Mouse (Mus musculus) MN1 (cell line): ENCODE results near the gene Tln1.
"Not testable (repeated sequence)": the region's sequence is repeated elsewhere in the genome, so short reads cannot be mapped to it uniquely, and the experiment has no call there.

Source experiments
- DNase-seq: peaks from one replicate; pipeline ENCODE4 v3.0.0-alpha.2; 2016; ENCODE audit warnings: low spot score

Tln1 gene

DNA sequence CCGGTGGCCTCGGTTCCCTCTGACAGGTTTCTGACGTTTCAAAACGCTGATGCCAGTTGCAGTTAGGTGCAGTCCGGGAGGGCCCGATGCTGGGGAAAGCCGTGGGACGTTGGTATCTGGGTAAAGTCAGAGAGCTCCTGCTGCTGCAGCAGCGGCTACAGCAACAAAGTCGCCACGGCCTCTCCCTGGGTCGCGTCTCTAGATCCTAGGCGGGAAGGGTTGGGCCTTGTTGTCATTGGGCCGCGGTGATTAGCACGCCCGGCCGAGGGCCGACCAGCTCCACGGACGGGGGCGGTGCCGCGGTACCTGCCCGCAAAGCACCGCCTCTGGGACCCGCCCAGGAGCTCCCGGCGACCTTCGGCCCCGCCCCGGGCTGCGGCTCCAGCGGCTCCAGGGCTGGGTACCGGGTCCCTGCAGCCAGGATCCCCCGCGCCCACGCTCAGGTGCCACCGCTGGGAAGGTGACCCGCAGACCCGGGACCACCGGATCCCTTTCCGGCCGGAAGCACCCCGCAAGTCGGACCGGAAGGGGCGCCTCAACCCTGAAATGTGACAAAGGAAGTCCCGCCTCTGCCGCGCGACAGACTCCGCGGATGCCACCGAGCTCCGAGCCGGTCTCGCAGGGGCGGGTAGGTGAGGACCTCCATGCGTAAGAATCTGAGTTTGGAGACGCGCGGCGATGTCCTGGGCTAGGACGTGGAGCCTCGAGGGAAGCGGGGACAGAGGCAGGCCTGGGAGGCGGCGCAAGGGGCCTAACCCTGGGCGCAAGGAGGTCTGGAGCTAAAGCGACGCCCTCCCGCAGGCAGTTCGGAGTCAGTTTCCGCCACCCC is 16.1 kb upstream of the Tln1 start, which contains the start of the genes Rgp1 and Gba2:
Gene Rgp1 (plus strand): TSS at position 340 of the 829 bp plus-strand sequence.
Gene Gba2 (minus strand): TSS at position 498 of the 829 bp plus-strand sequence.
- peak; percentile 81 for DNase-seq

DNA sequence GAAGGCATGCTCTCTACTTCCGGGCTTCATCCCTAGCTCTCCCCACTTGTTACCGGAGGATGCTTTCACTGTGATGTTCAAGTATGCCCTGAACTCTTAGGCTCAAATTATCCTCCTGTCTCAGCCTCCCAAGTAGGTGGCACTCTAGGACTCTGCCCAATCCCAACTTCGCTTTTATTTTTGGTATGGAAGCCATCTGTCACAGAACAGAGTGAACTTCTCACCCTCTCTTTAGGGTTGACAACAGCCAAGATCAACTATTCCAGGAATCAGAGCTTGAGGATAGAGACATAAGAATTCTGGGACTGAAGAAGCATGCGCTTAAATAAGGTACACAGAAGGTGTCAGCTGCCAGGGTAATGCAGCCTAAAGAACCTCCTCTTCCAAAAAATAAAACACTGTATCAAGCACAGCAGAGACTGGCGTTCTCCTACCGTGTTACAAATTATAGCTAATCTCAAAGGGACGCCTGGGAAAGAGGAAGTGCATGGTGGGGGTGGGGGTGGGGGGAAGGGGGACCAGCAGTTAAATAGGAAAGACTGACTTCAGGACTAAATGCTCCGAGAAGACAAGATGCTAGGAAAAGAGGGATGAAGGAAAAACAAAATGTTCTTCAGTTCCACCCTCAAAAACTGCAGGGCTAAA is 14.9 kb upstream of the Tln1 start:
- no peak for DNase-seq

DNA sequence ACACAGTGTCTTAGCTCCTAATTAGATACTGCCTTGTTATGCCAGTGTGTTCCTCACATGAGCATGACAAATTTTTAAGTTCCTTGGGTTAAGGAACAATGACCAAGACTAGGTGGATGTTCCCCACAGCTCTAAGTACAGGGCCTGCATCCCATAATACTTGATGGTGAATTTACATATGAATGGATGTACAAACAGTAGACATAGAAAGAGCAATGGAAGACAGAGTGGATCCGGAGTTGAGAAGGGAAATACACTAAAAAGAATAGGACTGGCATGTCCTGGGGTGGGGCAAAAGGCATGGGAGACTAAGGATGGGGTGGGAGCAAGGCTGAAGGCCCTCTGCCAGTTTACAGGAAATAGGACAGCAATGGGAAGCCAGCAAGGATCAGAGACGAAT is 12.9 kb upstream of the Tln1 start:
- DNase-seq = no peak

DNA sequence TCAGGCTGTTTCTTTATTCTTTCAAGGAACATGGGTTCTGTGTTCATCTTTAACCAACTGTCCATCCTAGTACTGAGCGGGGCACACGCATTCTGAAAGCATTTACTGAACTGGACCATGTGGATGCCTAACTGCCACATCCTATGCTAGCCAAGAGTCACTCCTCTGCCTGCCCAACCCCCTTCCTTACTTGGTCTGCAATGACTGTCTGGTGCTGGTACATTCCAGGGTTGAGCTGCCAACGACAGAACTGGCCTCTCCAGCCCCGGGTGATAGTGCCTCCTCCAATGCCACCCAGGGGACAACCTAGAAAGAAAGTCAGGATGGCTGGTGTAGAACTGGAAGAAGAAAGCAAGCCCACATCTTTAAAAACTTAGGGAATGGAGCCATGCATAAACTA is 11.1 kb upstream of the Tln1 start:
- DNase-seq = no peak

DNA sequence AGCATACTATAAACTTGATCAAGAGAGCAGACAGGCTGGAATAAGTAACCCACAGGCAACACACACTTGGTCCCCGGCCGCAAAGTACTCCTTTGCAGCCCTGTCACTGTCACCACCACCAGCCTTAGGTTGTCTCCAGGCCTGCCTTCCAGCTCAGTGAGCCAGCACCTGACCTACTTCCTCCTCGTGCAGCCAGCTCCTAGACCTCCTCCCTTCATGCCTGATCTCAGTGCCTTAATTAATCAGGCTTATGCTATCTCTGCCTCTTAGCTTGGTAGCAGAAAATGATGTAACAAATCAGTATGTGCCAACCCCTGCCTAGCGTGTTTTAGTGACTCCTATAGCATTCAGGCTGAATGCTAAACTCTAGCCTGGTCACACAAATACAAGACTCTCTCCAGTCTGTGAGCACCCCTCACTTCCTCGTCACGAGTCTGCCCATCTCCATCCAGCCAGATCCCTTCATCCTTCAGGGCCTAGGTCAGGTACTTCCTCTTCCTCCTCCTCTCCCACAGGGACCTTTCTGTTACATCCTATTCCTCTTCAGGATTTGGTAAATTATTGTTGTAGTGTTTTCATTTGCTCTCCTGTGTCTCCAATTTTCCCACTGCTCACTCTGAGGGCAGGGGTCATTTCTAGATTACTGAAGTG is 9.0 kb upstream of the Tln1 start:
- DNase-seq = no peak

- no peak for DNase-seq
These were observed 4.6 kb upstream of the Tln1 start for GRCm38 (mm10) chr4:43567140-43567539.

DNA sequence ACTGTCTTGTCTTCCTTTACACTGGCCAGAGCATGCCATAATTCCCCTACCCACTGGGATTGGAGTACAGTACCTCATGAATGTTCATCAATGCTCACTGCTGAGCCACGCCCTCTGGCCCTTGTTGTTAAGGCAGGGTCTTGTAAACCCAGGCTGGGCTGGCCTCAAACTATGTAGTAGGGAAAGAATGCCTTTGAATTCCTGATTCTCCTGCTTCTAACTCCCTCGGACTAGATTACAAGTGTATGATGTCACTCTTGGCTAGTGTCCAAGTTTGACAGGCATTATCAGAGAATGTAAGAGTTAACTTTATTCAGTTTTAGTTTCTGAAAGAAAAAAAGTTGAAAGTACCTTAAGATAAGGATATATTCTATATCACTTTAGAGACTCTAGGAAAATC is 1.7 kb upstream of the Tln1 start:
- DNase-seq = peak; percentile 38

- no peak for DNase-seq
These were observed 1.0 kb upstream of the Tln1 start for GRCm38 (mm10) chr4:43563601-43563875.

GRCm38 (mm10) chr4:43562769-43563600 is 494 bp upstream of the Tln1 start:
- peak; percentile 30 for DNase-seq

DNA sequence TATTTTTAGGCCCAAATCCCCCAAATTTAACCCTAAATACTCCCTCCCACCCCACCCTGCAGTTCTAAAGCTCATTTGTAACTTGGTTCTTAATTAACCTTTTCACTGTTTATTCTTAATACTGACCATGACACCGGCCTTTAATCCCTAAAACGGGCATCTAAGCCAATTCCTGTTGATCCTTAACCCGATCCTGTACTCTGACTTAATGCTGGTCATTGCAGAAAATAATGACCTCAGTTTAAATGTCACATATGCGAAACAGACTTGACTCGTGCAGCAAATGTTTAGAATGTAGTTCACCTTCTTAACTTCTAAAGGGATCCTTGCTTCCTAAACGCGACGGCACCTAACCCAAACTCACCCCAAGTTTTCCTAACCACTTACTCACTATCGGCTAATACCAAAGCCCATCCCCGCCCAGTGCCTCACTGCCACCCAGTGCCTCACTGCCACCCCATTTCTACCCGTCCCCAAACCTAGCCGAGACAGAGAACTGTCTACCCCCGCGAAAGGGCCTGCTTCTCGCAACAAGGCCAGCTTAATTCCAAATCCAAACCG is 975 bp downstream of the Tln1 start:
- DNase-seq = no peak

- DNase-seq = no peak
These were observed 1.5 kb downstream of the Tln1 start for GRCm38 (mm10) chr4:43560976-43561375.

DNA sequence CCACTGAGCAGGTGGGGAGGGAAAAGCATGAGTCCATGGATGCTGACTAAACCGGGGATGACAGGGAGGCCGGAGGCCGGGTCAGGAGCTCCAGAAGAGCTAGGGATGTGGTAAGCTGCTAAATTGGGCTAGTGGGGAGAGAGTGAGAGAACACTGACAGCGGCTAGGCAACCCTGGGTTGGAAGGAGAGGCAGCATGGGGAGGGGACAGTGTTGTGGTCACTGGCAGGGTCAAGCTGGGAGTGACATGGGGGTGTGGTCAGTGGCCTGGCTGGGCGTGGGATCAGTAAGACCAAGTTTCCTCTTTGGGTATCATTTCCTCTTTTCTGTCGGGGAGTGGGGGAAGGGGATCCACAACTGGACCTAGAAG is 2.3 kb downstream of the Tln1 start:
- peak; percentile 20 for DNase-seq

DNA sequence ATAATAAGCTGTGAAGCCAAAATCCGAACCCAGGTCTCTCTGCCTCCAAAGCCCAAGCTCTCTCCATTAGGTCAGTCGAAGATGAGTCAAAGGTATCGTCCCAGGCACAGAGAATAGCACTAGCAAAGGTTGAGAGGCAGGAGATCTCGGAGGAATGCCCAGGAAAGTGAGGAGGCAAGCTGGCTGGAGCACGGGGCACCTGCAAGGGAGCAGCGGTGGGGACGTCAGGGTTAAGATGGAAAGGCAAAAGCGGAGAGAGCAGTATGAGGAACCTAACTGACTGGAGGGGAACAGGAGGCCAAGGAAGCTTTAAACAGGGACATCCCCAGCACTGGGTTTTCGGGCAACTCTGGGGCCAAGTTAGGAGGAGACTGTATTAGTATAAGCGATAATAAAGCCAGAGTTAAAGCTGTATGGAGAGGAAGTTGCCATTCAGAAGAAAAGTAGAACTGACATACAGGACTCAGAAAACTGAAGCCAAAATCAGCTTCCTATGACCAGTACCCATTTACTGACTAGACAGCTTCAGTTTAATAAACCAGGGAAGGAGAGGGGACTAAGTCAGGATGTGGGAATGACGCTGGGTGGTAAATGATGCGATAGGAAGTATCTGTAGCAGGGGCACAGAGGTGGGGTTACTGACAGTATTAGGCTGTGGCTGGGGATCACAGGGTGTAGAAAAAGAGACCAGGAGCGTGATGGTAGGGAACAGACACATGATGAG is 2.8 kb downstream of the Tln1 start:
- DNase-seq = no peak

DNA sequence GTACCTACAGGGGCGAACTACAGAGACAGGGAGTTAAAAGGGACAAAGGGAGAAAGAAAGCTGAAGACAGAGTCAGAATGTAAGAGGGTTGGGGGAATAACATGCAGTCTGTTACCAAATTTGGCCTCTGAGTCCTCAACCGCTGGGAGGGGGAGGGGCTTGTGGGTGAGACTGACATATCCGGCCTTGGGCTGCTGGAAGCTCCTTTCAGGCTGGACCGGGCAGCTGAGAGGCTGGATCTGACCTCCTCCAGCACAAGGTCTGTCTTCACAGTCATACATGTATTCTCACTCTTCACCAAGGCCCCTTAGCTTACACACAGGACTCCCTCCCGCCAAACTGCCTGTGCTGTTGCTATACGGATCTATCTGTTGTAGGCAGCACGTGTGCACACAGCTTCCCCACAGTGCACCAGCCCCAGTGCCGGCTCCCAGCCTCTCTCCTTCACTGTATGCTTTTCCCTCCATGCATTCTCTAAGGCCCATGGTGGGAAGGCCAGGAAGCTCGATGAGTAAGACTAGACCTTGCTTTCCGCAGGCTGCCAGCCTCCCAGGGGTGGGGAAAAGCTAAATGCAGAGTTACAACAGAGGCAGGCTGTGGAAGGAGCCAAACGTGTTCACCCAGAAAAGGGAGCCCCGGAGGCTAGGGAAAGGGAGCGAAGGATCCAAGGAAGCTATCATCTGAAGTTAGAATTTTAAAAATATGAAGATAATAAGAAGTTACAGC is 3.7 kb downstream of the Tln1 start:
- DNase-seq = peak; percentile 41

- peak; percentile 16 for DNase-seq
These were observed 4.4 kb downstream of the Tln1 start for GRCm38 (mm10) chr4:43558028-43558630.

DNA sequence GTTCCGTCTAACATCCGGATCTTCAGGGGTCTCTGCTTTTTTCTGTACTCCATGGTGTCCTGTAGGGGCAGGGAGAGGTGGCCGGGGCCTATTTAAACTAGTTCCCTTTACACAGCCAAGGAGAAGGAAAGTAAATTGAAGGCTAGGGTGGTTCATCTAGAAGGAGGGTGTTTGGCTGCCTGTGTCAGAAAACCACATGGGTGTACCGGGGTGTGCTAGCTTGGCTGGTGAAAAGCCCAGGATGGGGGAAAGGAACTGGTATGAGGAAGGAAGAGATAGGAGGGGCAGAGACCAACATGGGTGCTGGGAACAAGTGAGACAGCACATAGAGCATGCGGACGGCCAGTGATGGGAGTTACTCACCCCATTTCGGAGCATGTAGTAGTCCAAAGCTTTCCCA is 6.6 kb downstream of the Tln1 start:
- no peak for DNase-seq

DNA sequence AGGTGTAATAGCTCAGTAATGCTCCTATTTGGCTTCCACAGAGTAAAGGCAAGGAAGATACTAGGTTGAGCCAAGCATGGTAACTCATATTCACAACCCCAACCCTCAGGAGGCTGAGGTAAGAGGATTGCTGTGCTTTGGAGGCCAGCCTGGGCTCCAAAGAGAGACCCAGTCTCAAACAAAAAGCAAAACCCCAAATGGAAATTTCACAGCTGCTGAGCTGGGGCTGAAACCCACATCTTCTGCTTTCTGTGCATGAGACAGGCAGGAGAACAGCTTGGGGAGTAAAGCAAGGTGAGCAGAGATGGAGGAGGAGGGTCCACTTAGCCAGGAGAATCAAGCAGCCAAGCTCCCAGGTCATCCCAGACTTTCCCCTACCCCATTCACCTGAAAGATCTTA is 8.6 kb downstream of the Tln1 start:
- no peak for DNase-seq

DNA sequence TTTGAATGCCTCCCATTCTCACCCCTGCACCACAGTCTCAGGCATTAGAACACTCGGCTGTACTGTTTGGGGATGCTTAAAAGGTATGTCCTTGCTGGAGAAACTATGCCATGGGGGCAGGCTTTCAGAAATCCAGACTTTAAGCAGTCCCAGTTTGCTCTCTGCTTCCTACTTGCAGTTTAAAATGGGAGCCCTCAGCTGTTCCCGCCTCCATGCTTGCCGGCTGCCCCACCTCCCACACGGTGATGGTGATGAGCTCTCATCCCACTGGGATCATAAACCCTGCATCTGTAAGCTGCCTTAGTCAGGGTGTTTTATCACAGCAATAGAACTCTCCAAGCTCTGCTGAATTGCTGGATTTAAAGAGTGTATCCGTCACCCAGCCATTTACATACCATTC is 10.1 kb downstream of the Tln1 start:
- no peak for DNase-seq

- DNase-seq = not testable (repeated sequence)
These were observed 10.6 kb downstream of the Tln1 start for GRCm38 (mm10) chr4:43551854-43552253.

DNA sequence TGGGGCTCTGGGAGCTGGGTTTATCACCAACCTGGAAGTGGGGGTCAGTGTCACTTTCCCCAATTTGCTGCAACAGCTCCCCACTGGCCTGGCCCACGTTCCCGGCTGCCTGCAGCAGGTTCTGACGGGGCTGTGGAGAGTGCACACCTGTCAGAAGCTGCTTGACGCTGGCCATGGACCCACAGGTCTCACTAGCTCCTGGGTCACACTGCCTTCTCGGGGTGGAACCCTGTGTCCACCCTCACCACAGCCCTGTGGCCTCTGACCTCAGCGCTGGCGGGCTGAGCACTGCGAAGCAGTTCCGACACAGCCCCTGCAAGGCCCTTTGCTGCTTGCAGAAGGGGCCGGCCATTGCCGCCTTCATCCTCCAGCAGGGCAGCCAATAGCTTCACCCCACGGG is 13.4 kb downstream of the Tln1 start:
- no peak for DNase-seq
